Mouse (Mus musculus) bone marrow, adult 2 months (tissue): ENCODE results near the gene Il12rb1.

Experiments used
- CTCF ChIP-seq: fragments of 200-500 bp; IDR thresholded peaks from 2 replicates; pipeline ENCODE4 v1.5.1; 2011; ENCODE audit warnings: low read length, control low read depth; ENCODE audit not compliant: control insufficient read depth, insufficient read depth
- POLR2A ChIP-seq: fragments of 200-500 bp; IDR thresholded peaks from 2 replicates; pipeline ENCODE4 v1.6.1; 2011; ENCODE audit warnings: low read depth, mild to moderate bottlenecking, control low read depth, low read length, borderline replicate concordance; ENCODE audit not compliant: control insufficient read depth

- TF ChIP-seq CTCF (no peak), POLR2A (no peak)
Measured at GRCm38 (mm10) chr8:70800648-70801047, 7.6 kb upstream of the Il12rb1 start.
